Mouse (Mus musculus): Measurements from ENCODE around the gene Pccb.

GRCm38 (mm10) chr9:101018768-101019167, 15.9 kb downstream of the Pccb start:
- TF ChIP-seq POLR2A (IDR thresholded peaks at IDR 0.05; ENCODE audit: low read depth, low read length) (no peak), CTCF (conservative IDR thresholded peaks at IDR 0.05; ENCODE audit: insufficient read depth, insufficient read length, low read depth, low read length) (no peak)
